ENCODE assay signal across 36 mouse cellular contexts in genomic region chr17:8238012-8238710, GRCm38 (mm10). TPM values are rescaled to one million over a fixed set of nuclear protein-coding genes. Genes with fewer than 3 reads are reported as not detected.
DNase-seq lines count a peak whose midpoint lies in the region; ATAC-seq and TF ChIP-seq lines count a peak whose summit lies in the region.
"Had no signal": no experiment of that assay in that cellular context is flagged by ENCODE, and none has a peak within 500 bp of the region (broad histone marks: within the 10 kb centered on the region; RNA-seq: fewer than 3 reads in every experiment).

No protein-coding gene starts in this region.

- no peak overlapping the region for H3K27ac ChIP-seq in stomach, postnatal 0 days (replicated peaks)
- H3K27ac ChIP-seq: hindbrain, embryonic 12.5 days; hindbrain, postnatal 0 days; liver, embryonic 12.5 days; macrophage; midbrain, embryonic 15.5 days had no signal

- no peak overlapping the region for H3K4me2 ChIP-seq in stomach, postnatal 0 days (replicated peaks; ENCODE audit: low read depth)
- H3K4me2 ChIP-seq: heart, embryonic 11.5 days; hindbrain, embryonic 12.5 days; liver, embryonic 12.5 days; midbrain, embryonic 15.5 days had no signal

- no peaks in the 10 kb centered on the region for H3K4me1 ChIP-seq in stomach, postnatal 0 days (replicated peaks; ENCODE audit: control insufficient read depth, insufficient read depth)
- H3K4me1 ChIP-seq: hindbrain, embryonic 12.5 days; liver, embryonic 12.5 days; midbrain, embryonic 15.5 days had no signal

- H3K9ac ChIP-seq in stomach, postnatal 0 days (ENCODE audit: low read length), result no peak overlapping the region
- H3K9ac ChIP-seq: forebrain, postnatal 0 days; hindbrain, embryonic 12.5 days; liver, embryonic 12.5 days; liver, postnatal 0 days; midbrain, embryonic 15.5 days had no signal

- H3K9me3 ChIP-seq in stomach, postnatal 0 days (ENCODE audit: control insufficient read depth, low read length), result no peaks in the 10 kb centered on the region
- H3K9me3 ChIP-seq: hindbrain, embryonic 12.5 days; liver, embryonic 12.5 days; midbrain, embryonic 15.5 days had no signal

- DNase-seq in frontal cortex, postnatal 10 days (ENCODE audit: low spot score in 2 of 2), result no peak
- peak; percentile 21 to 22 for DNase-seq in right cerebral cortex, adult 2 months (ENCODE audit: low spot score in 2 of 2)
- DNase-seq in right cerebral cortex, postnatal 10 days (ENCODE audit: low spot score in 2 of 2), result no peak
- peak; percentile 41 for DNase-seq in brain, adult 2 months (ENCODE audit: low read depth, low spot score)
- no peak for DNase-seq in adrenal gland, postnatal 10 days
- no peak for DNase-seq in stomach, postnatal 0 days (ENCODE audit: low spot score)
- DNase-seq: adrenal gland, postnatal 36 days; cerebellum, adult 8-10 months; forebrain, postnatal 0 days; gastrocnemius, postnatal 14 days; heart, adult 11 months; heart, postnatal 36 days; kidney, postnatal 14 days; layer of hippocampus, postnatal 36 days; left cerebral cortex, postnatal 4 days; liver, postnatal 0 days; lung, postnatal 10 days; right cerebral cortex, postnatal 14 days; thymus, adult 18-20 months; thymus, postnatal 25 days had no signal

- H3K27me3 ChIP-seq in stomach, postnatal 0 days (ENCODE audit: control insufficient read depth, insufficient read depth, low read length), result no peaks in the 10 kb centered on the region
- H3K27me3 ChIP-seq: hindbrain, embryonic 12.5 days; midbrain, embryonic 15.5 days had no signal

- H3K36me3 ChIP-seq in stomach, postnatal 0 days (ENCODE audit: control insufficient read depth, insufficient read depth, low read length), result no peaks in the 10 kb centered on the region
- H3K36me3 ChIP-seq: hindbrain, embryonic 12.5 days; liver, embryonic 12.5 days; midbrain, embryonic 15.5 days had no signal

- 73% methylated on average over 15 of the region's 15 CpGs for WGBS in stomach, postnatal 0 days

- H3K4me3 ChIP-seq in stomach, postnatal 0 days (ENCODE audit: low read depth, low read length), result no peak overlapping the region
- H3K4me3 ChIP-seq: erythroblast, embryonic 14.5 days; hindbrain, embryonic 12.5 days; liver, embryonic 12.5 days; midbrain, embryonic 15.5 days had no signal

- peak; percentile 27; the same call in 1 of the 2 replicates for ATAC-seq in frontal cortex, adult (ENCODE audit: low TSS enrichment)
- peak; percentile 46 for ATAC-seq in neutrophil, adult 5-6 weeks (ENCODE audit: extremely low read depth, insufficient number of reproducible peaks, low FRiP score, poor library complexity, severe bottlenecking)
- ATAC-seq in stomach, postnatal 0 days (ENCODE audit: low FRiP score, low TSS enrichment), result no peak
- ATAC-seq: forebrain, postnatal 0 days; hindbrain, postnatal 0 days; intestine, postnatal 0 days; liver, embryonic 12.5 days; liver, postnatal 0 days; midbrain, embryonic 15.5 days had no signal

- TF ChIP-seq EP300 in stomach, postnatal 0 days (optimal IDR thresholded peaks at IDR 0.05), result no peak

- no peak for TF ChIP-seq CTCF in stomach, postnatal 0 days (IDR thresholded peaks at IDR 0.05; ENCODE audit: low read depth)

RNA-seq across cellular contexts. Expression of gene Ccr6, which starts 2.3 kb away (rescaled TPM):
- 73.4 and 82.4 TPM in 2 replicates for total RNA-seq in neutrophil, adult 5-6 weeks (2017)
- under 1 TPM; 0.61 to 0.93 TPM for total RNA-seq in adrenal gland, postnatal 10 days (2021)
- 0.13 and 0.17 TPM in 2 replicates for polyA plus RNA-seq in stomach, postnatal 0 days (2015; fragmentation: Nextera tagmentation; extraction: Ambion mirVana)
- total RNA-seq: adrenal gland, adult 18-20 months; adrenal gland, postnatal 36 days; forebrain, postnatal 0 days; gastrocnemius, postnatal 14 days; heart, postnatal 36 days; hindbrain, postnatal 0 days; layer of hippocampus, postnatal 36 days; left cerebral cortex, postnatal 4 days had no signal
- polyA plus RNA-seq: embryonic facial prominence, embryonic 14.5 days; erythroblast, embryonic 14.5 days; forebrain, embryonic 11.5 days; forebrain, postnatal 0 days; heart, embryonic 11.5 days; hindbrain, embryonic 12.5 days; hindbrain, postnatal 0 days; kidney, embryonic 14.5 days; limb, embryonic 14.5 days; liver, embryonic 12.5 days; macrophage; midbrain, embryonic 15.5 days; neural tube, embryonic 11.5 days had no signal

RNA-seq across cellular contexts. Expression of gene Mpc1, which starts 44.5 kb away (rescaled TPM):
- total RNA-seq in neutrophil, adult 5-6 weeks (2017), result 113 and 123 TPM in 2 replicates
- total RNA-seq in adrenal gland, postnatal 10 days (2021), result 100 to 1,000 TPM; 347 to 385 TPM
- polyA plus RNA-seq in stomach, postnatal 0 days (2015; fragmentation: Nextera tagmentation; extraction: Ambion mirVana), result 292 and 304 TPM in 2 replicates

Comparison
In these comparisons a context has a peak if more than half of its experiments do, and no peak if none do; other contexts are left out.
1. DNase-seq: peak in right cerebral cortex, adult 2 months (2 of 2) and brain, adult 2 months (single experiment); none in frontal cortex, postnatal 10 days (0 of 2), right cerebral cortex, postnatal 10 days (0 of 2), adrenal gland, postnatal 10 days (single experiment) and stomach, postnatal 0 days (single experiment).
2. RNA of gene Ccr6, which starts 2.3 kb away (total RNA-seq): 73.4 to 82.4 TPM in neutrophil, adult 5-6 weeks; 0.61 to 0.93 TPM in adrenal gland, postnatal 10 days; every median in the first group is over 10 times any median in the second.